Mouse (Mus musculus) bone marrow macrophage, adult 2 months (primary cell): Measurements from ENCODE around the gene Myo16.

Source experiments
- CTCF ChIP-seq: IDR thresholded peaks from 2 replicates; pipeline ENCODE4 v1.5.1; 2012; ENCODE audit warnings: low read depth, mild to moderate bottlenecking, low read length, moderate library complexity
- POLR2A ChIP-seq: IDR thresholded peaks from 2 replicates; pipeline ENCODE4 v1.6.1; 2012; ENCODE audit warnings: mild to moderate bottlenecking, low read depth, low read length, borderline replicate concordance

- no peak for TF ChIP-seq CTCF
- TF ChIP-seq POLR2A: no peak
These were observed 69.1 kb downstream of the Myo16 start for GRCm38 (mm10) chr8:10222770-10223169.
